Mouse (Mus musculus): ENCODE measurements around the gene Btn1a1. TPM values are rescaled to one million over a fixed set of nuclear protein-coding genes. Genes with fewer than 3 reads are reported as not detected.
A peak's percentile ranks its signal among the peaks of the same experiment; 100 is the strongest.

The Btn1a1 gene
- polyA plus RNA-seq, 1 experiment from 2014 or later = not detected

GRCm38 (mm10) chr13:23502916-23503315, 37.2 kb upstream of the Btn1a1 start:
- Histone ChIP-seq H3K36me3 (ENCODE audit: control insufficient read depth, insufficient read depth, low read length) (no peaks in the 10 kb centered on the region), H3K4me1 (ENCODE audit: control insufficient read depth, insufficient read depth, low read length) (peaks cover 5% of the 10 kb centered on the region; the same call in 1 of the 2 replicates), H3K27me3 (ENCODE audit: control insufficient read depth, insufficient read depth, low read length) (no peaks in the 10 kb centered on the region), H3K4me3 (ENCODE audit: low read depth, low read length) (no peak overlapping the region), H3K4me2 (ENCODE audit: low read depth) (no peak overlapping the region), H3K9ac (ENCODE audit: low read length) (no peak overlapping the region), H3K9me3 (ENCODE audit: control insufficient read depth, low read length) (no peaks in the 10 kb centered on the region), H3K27ac (ENCODE audit: low read depth, low read length) (no peak overlapping the region)
- 39% methylated on average over 4 of the region's 4 CpGs for WGBS
- DNase-seq (ENCODE audit: low spot score) (no peak), ATAC-seq (ENCODE audit: insufficient read depth, low FRiP score, low TSS enrichment) (no peak)

GRCm38 (mm10) chr13:23502031-23502567, 36.4 kb upstream of the Btn1a1 start:
- Histone ChIP-seq H3K27ac (ENCODE audit: low read depth, low read length) (no peak overlapping the region), H3K27me3 (ENCODE audit: control insufficient read depth, insufficient read depth, low read length) (no peaks in the 10 kb centered on the region), H3K4me1 (ENCODE audit: control insufficient read depth, insufficient read depth, low read length) (peaks cover 5% of the 10 kb centered on the region; the same call in 1 of the 2 replicates), H3K36me3 (ENCODE audit: control insufficient read depth, insufficient read depth, low read length) (no peaks in the 10 kb centered on the region), H3K9me3 (ENCODE audit: control insufficient read depth, low read length) (no peaks in the 10 kb centered on the region), H3K9ac (ENCODE audit: low read length) (no peak overlapping the region), H3K4me2 (ENCODE audit: low read depth) (peak overlapping the region; percentile 32), H3K4me3 (ENCODE audit: low read depth, low read length) (no peak overlapping the region)
- no peak for ATAC-seq (ENCODE audit: insufficient read depth, low FRiP score, low TSS enrichment)
- WGBS = 34% methylated on average over 9 of the region's 9 CpGs
- no peak for DNase-seq (ENCODE audit: low spot score)

- no peak for ATAC-seq (ENCODE audit: insufficient read depth, low FRiP score, low TSS enrichment)
- WGBS = 31% methylated on average over 5 of the region's 5 CpGs
- H3K4me3 ChIP-seq (ENCODE audit: low read depth, low read length) = no peak overlapping the region
Observed at GRCm38 (mm10) chr13:23501511-23501910, 35.8 kb upstream of the Btn1a1 start.

GRCm38 (mm10) chr13:23500424-23501200, 34.9 kb upstream of the Btn1a1 start:
- H3K9me3 ChIP-seq (ENCODE audit: control insufficient read depth, low read length) = no peaks in the 10 kb centered on the region
- H3K4me3 ChIP-seq (ENCODE audit: low read depth, low read length) = no peak overlapping the region
- no peak overlapping the region for H3K9ac ChIP-seq (ENCODE audit: low read length)
- DNase-seq (ENCODE audit: low spot score) (peak; percentile 80), ATAC-seq (ENCODE audit: insufficient read depth, low FRiP score, low TSS enrichment) (peak; percentile 74)
- H3K27ac ChIP-seq (ENCODE audit: low read depth, low read length) = no peak overlapping the region
- no peaks in the 10 kb centered on the region for H3K27me3 ChIP-seq (ENCODE audit: control insufficient read depth, insufficient read depth, low read length)
- H3K36me3 ChIP-seq (ENCODE audit: control insufficient read depth, insufficient read depth, low read length) = no peaks in the 10 kb centered on the region
- peaks cover 2% of the 10 kb centered on the region; the same call in 1 of the 2 replicates for H3K4me1 ChIP-seq (ENCODE audit: control insufficient read depth, insufficient read depth, low read length)
- peak overlapping the region; percentile 32 for H3K4me2 ChIP-seq (ENCODE audit: low read depth)
- WGBS = under 1% methylated on average over 17 of the region's 17 CpGs

More at GRCm38 (mm10) chr13:23501511-23501910, 35.8 kb upstream of the Btn1a1 start:
- peaks cover 5% of the 10 kb centered on the region; the same call in 1 of the 2 replicates for H3K4me1 ChIP-seq (ENCODE audit: control insufficient read depth, insufficient read depth, low read length)
- no peaks in the 10 kb centered on the region for H3K9me3 ChIP-seq (ENCODE audit: control insufficient read depth, low read length)
- H3K36me3 ChIP-seq (ENCODE audit: control insufficient read depth, insufficient read depth, low read length) = no peaks in the 10 kb centered on the region
- peak overlapping the region; percentile 32 for H3K4me2 ChIP-seq (ENCODE audit: low read depth)
- H3K27me3 ChIP-seq (ENCODE audit: control insufficient read depth, insufficient read depth, low read length) = no peaks in the 10 kb centered on the region
- H3K9ac ChIP-seq (ENCODE audit: low read length) = no peak overlapping the region
- no peak overlapping the region for H3K27ac ChIP-seq (ENCODE audit: low read depth, low read length)
- no peak for DNase-seq (ENCODE audit: low spot score)

GRCm38 (mm10) chr13:23499943-23500342, 34.2 kb upstream of the Btn1a1 start:
- Histone ChIP-seq H3K4me3 (ENCODE audit: low read depth, low read length) (no peak overlapping the region), H3K4me2 (ENCODE audit: low read depth) (no peak overlapping the region), H3K4me1 (ENCODE audit: control insufficient read depth, insufficient read depth, low read length) (peaks cover 2% of the 10 kb centered on the region; the same call in 1 of the 2 replicates), H3K27ac (ENCODE audit: low read depth, low read length) (no peak overlapping the region), H3K27me3 (ENCODE audit: control insufficient read depth, insufficient read depth, low read length) (no peaks in the 10 kb centered on the region), H3K9ac (ENCODE audit: low read length) (no peak overlapping the region), H3K9me3 (ENCODE audit: control insufficient read depth, low read length) (no peaks in the 10 kb centered on the region), H3K36me3 (ENCODE audit: control insufficient read depth, insufficient read depth, low read length) (no peaks in the 10 kb centered on the region)
- DNase-seq (ENCODE audit: low spot score) = no peak
- WGBS = 3% methylated on average over 7 of the region's 7 CpGs
- ATAC-seq (ENCODE audit: insufficient read depth, low FRiP score, low TSS enrichment) = no peak

- peak overlapping the region; percentile 21 for H3K4me3 ChIP-seq (ENCODE audit: low read depth, low read length)
- no peak overlapping the region for H3K27ac ChIP-seq (ENCODE audit: low read depth, low read length)
- H3K4me1 ChIP-seq (ENCODE audit: control insufficient read depth, insufficient read depth, low read length) = peaks cover 2% of the 10 kb centered on the region; the same call in 1 of the 2 replicates
- WGBS = 4% methylated on average over 10 of the region's 10 CpGs
- H3K9me3 ChIP-seq (ENCODE audit: control insufficient read depth, low read length) = no peaks in the 10 kb centered on the region
- peak overlapping the region; percentile 36 for H3K4me2 ChIP-seq (ENCODE audit: low read depth)
- H3K27me3 ChIP-seq (ENCODE audit: control insufficient read depth, insufficient read depth, low read length) = no peaks in the 10 kb centered on the region
- DNase-seq (ENCODE audit: low spot score) = no peak
- H3K36me3 ChIP-seq (ENCODE audit: control insufficient read depth, insufficient read depth, low read length) = no peaks in the 10 kb centered on the region
- ATAC-seq (ENCODE audit: insufficient read depth, low FRiP score, low TSS enrichment) = no peak
- no peak overlapping the region for H3K9ac ChIP-seq (ENCODE audit: low read length)
Observed at GRCm38 (mm10) chr13:23498653-23499052, 33.0 kb upstream of the Btn1a1 start.

GRCm38 (mm10) chr13:23497656-23498321, 32.1 kb upstream of the Btn1a1 start:
- H3K27ac ChIP-seq (ENCODE audit: low read depth, low read length) = no peak overlapping the region
- no peaks in the 10 kb centered on the region for H3K27me3 ChIP-seq (ENCODE audit: control insufficient read depth, insufficient read depth, low read length)
- peak; percentile 63 for DNase-seq (ENCODE audit: low spot score)
- no peaks in the 10 kb centered on the region for H3K36me3 ChIP-seq (ENCODE audit: control insufficient read depth, insufficient read depth, low read length)
- peak overlapping the region; percentile 21 for H3K4me3 ChIP-seq (ENCODE audit: low read depth, low read length)
- H3K9me3 ChIP-seq (ENCODE audit: control insufficient read depth, low read length) = no peaks in the 10 kb centered on the region
- no peak overlapping the region for H3K9ac ChIP-seq (ENCODE audit: low read length)
- no peak for ATAC-seq (ENCODE audit: insufficient read depth, low FRiP score, low TSS enrichment)
- peak overlapping the region; percentile 36 for H3K4me2 ChIP-seq (ENCODE audit: low read depth)
- WGBS = 1% methylated on average over 19 of the region's 19 CpGs
- peaks cover 2% of the 10 kb centered on the region; the same call in 1 of the 2 replicates for H3K4me1 ChIP-seq (ENCODE audit: control insufficient read depth, insufficient read depth, low read length)

GRCm38 (mm10) chr13:23495526-23495925, 29.8 kb upstream of the Btn1a1 start:
- Histone ChIP-seq H3K4me2 (ENCODE audit: low read depth) (no peak overlapping the region), H3K4me3 (ENCODE audit: low read depth, low read length) (no peak overlapping the region), H3K9me3 (ENCODE audit: control insufficient read depth, low read length) (no peaks in the 10 kb centered on the region), H3K4me1 (ENCODE audit: control insufficient read depth, insufficient read depth, low read length) (no peaks in the 10 kb centered on the region), H3K27ac (ENCODE audit: low read depth, low read length) (no peak overlapping the region), H3K9ac (ENCODE audit: low read length) (no peak overlapping the region), H3K27me3 (ENCODE audit: control insufficient read depth, insufficient read depth, low read length) (no peaks in the 10 kb centered on the region), H3K36me3 (ENCODE audit: control insufficient read depth, insufficient read depth, low read length) (no peaks in the 10 kb centered on the region)
- no peak for DNase-seq (ENCODE audit: low spot score)
- WGBS = 80% methylated on average over 6 of the region's 6 CpGs
- ATAC-seq (ENCODE audit: insufficient read depth, low FRiP score, low TSS enrichment) = no peak
